Mouse (Mus musculus) layer of hippocampus, postnatal 36 days (tissue): ENCODE measurements around the gene Cys1. TPM values are rescaled to one million over a fixed set of nuclear protein-coding genes. Genes with fewer than 3 reads are reported as not detected.

Experiments used
- DNase-seq, 2 experiments: peaks; one replicate each; pipeline ENCODE4 v3.0.0; 2022
- total RNA-seq, 2 experiments: library from RNA; stranded (reverse); gene quantifications; 2 replicates each; pipeline ENCODE4 v1.2.3; 2021

Cys1 gene
- total RNA-seq, 2 experiments from 2014 or later, result 30.9 to 39.8 TPM

GRCm38 (mm10) chr12:24697484-24698204 lies 16.0 kb upstream of the Cys1 start:
- no peak for DNase-seq

GRCm38 (mm10) chr12:24696500-24697483 lies 15.2 kb upstream of the Cys1 start:
- DNase-seq, result peak; percentile 84 to 86

- DNase-seq, result no peak
Measured at GRCm38 (mm10) chr12:24690351-24690750, 8.7 kb upstream of the Cys1 start.

GRCm38 (mm10) chr12:24686696-24687346 lies 5.2 kb upstream of the Cys1 start:
- DNase-seq, result no peak

GRCm38 (mm10) chr12:24686038-24686695 lies 4.6 kb upstream of the Cys1 start:
- no peak for DNase-seq

- DNase-seq, result no peak
Measured at GRCm38 (mm10) chr12:24683461-24683860, 1.8 kb upstream of the Cys1 start.

GRCm38 (mm10) chr12:24682563-24682962 lies 950 bp upstream of the Cys1 start:
- peak; percentile 23 to 34 for DNase-seq

GRCm38 (mm10) chr12:24680492-24681285 lies 924 bp downstream of the Cys1 start:
- peak; percentile 52 to 53 for DNase-seq

GRCm38 (mm10) chr12:24680096-24680491 lies 1.5 kb downstream of the Cys1 start:
- DNase-seq, result peak; percentile 26 to 35

GRCm38 (mm10) chr12:24662131-24662530 lies 19.5 kb downstream of the Cys1 start:
- DNase-seq, result no peak

GRCm38 (mm10) chr12:24661100-24661499 lies 20.5 kb downstream of the Cys1 start:
- DNase-seq, result no peak

GRCm38 (mm10) chr12:24659923-24660322 lies 21.7 kb downstream of the Cys1 start:
- no peak for DNase-seq

GRCm38 (mm10) chr12:24658998-24659397 lies 22.6 kb downstream of the Cys1 start:
- DNase-seq, result no peak

GRCm38 (mm10) chr12:24656436-24656835 lies 25.2 kb downstream of the Cys1 start:
- DNase-seq, result no peak

GRCm38 (mm10) chr12:24654065-24654862 lies 27.3 kb downstream of the Cys1 start:
- DNase-seq, result no peak

- peak; percentile 86 to 88 for DNase-seq
Measured at GRCm38 (mm10) chr12:24651642-24652342, 29.8 kb downstream of the Cys1 start.

- DNase-seq, result peak; percentile 96
Measured at GRCm38 (mm10) chr12:24651063-24651557, 30.5 kb downstream of the Cys1 start, which contains the start of gene Klf11. Gene Klf11 (plus strand): TSS chr12:24651274.

GRCm38 (mm10) chr12:24650415-24651062 lies 31.1 kb downstream of the Cys1 start:
- DNase-seq, result no peak

- DNase-seq, result no peak
Measured at GRCm38 (mm10) chr12:24648094-24648493, 33.5 kb downstream of the Cys1 start.
